Mouse (Mus musculus) lung, postnatal 36 days (tissue): Measurements from ENCODE around the gene Dll1.

Source experiments
- DNase-seq: peaks from one replicate; pipeline ENCODE4 v3.0.0; 2022; ENCODE audit warnings: mixed read lengths

The Dll1 gene

GRCm38 (mm10) chr17:15376494-15377181 lies at the start of gene Dll1:
Gene Dll1, minus strand, starts transcription at chr17:15376872.
- DNase-seq = no peak

- no peak for DNase-seq
These were observed 49.3 kb upstream of the Dll1 start for GRCm38 (mm10) chr17:15425931-15426330.

GRCm38 (mm10) chr17:15423080-15423765 lies 46.6 kb upstream of the Dll1 start:
- peak; percentile 21 for DNase-seq

GRCm38 (mm10) chr17:15422666-15423065 lies 46.0 kb upstream of the Dll1 start:
- no peak for DNase-seq

GRCm38 (mm10) chr17:15421446-15421845 lies 44.8 kb upstream of the Dll1 start:
- no peak for DNase-seq

GRCm38 (mm10) chr17:15420021-15420603 lies 43.4 kb upstream of the Dll1 start:
- DNase-seq = no peak

GRCm38 (mm10) chr17:15419534-15419933 lies 42.9 kb upstream of the Dll1 start:
- DNase-seq = no peak

GRCm38 (mm10) chr17:15416596-15417215 lies 40.0 kb upstream of the Dll1 start:
- no peak for DNase-seq

- DNase-seq = no peak
These were observed 34.2 kb upstream of the Dll1 start for GRCm38 (mm10) chr17:15410861-15411260.

GRCm38 (mm10) chr17:15409261-15409660 lies 32.6 kb upstream of the Dll1 start:
- DNase-seq = no peak

- DNase-seq = no peak
These were observed 29.9 kb upstream of the Dll1 start for GRCm38 (mm10) chr17:15406576-15406975.

- no peak for DNase-seq
These were observed 25.0 kb upstream of the Dll1 start for GRCm38 (mm10) chr17:15401716-15402115.

GRCm38 (mm10) chr17:15395997-15396675 lies 19.5 kb upstream of the Dll1 start, which contains the start of gene Fam120b:
Gene Fam120b, plus strand, starts transcription at chr17:15396202.
- peak; percentile 97 for DNase-seq

- no peak for DNase-seq
These were observed 12.7 kb upstream of the Dll1 start for GRCm38 (mm10) chr17:15389356-15389755.

- DNase-seq = no peak
These were observed 12.2 kb upstream of the Dll1 start for GRCm38 (mm10) chr17:15388892-15389291.

- DNase-seq = no peak
These were observed 6.7 kb upstream of the Dll1 start for GRCm38 (mm10) chr17:15383360-15383759.

- DNase-seq = no peak
These were observed 5.4 kb upstream of the Dll1 start for GRCm38 (mm10) chr17:15381869-15382660.

GRCm38 (mm10) chr17:15381092-15381860 lies 4.6 kb upstream of the Dll1 start:
- DNase-seq = no peak

- peak; percentile 63 for DNase-seq
These were observed 4.0 kb upstream of the Dll1 start for GRCm38 (mm10) chr17:15380641-15381051.

GRCm38 (mm10) chr17:15379741-15380526 lies 3.3 kb upstream of the Dll1 start:
- DNase-seq = no peak
